Mouse (Mus musculus): ENCODE measurements around the gene Maml1.

The Maml1 gene

GRCm38 (mm10) chr11:50238821-50239791 lies 53.0 kb downstream of the Maml1 start:
- no peak for DNase-seq (ENCODE audit: low spot score in 2 of 2)

GRCm38 (mm10) chr11:50238324-50238723 lies 53.8 kb downstream of the Maml1 start, which contains the start of gene Ltc4s:
Gene Ltc4s, minus strand, starts transcription at chr11:50238616.
- peak; percentile 53 to 56 for DNase-seq (ENCODE audit: low spot score in 2 of 2)

- peak in 1 of 2 experiments; percentile 39 for DNase-seq (ENCODE audit: low spot score in 2 of 2)
These were observed 54.9 kb downstream of the Maml1 start for GRCm38 (mm10) chr11:50236937-50237835.

- peak; percentile 90 to 91 for DNase-seq (ENCODE audit: low spot score in 2 of 2)
These were observed 55.6 kb downstream of the Maml1 start for GRCm38 (mm10) chr11:50236540-50236936.

- no peak for DNase-seq (ENCODE audit: low spot score in 2 of 2)
These were observed 57.5 kb downstream of the Maml1 start for GRCm38 (mm10) chr11:50234606-50235005.

- DNase-seq (ENCODE audit: low spot score in 2 of 2), result peak in 1 of 2 experiments; percentile 27
These were observed 58.1 kb downstream of the Maml1 start for GRCm38 (mm10) chr11:50233993-50234392.

- peak in 1 of 2 experiments; percentile 34 for DNase-seq (ENCODE audit: low spot score in 2 of 2)
These were observed 59.1 kb downstream of the Maml1 start for GRCm38 (mm10) chr11:50233022-50233421.

- peak; percentile 69 to 76 for DNase-seq (ENCODE audit: low spot score in 2 of 2)
These were observed 60.7 kb downstream of the Maml1 start for GRCm38 (mm10) chr11:50231411-50231810.

GRCm38 (mm10) chr11:50230481-50231304 lies 61.4 kb downstream of the Maml1 start:
- DNase-seq (ENCODE audit: low spot score in 2 of 2), result peak in 1 of 2 experiments; percentile 45

GRCm38 (mm10) chr11:50229252-50229910 lies 62.7 kb downstream of the Maml1 start:
- peak in 1 of 2 experiments; percentile 39 for DNase-seq (ENCODE audit: low spot score in 2 of 2)

- DNase-seq (ENCODE audit: low spot score in 2 of 2), result peak in 1 of 2 experiments; percentile 43
These were observed 63.3 kb downstream of the Maml1 start for GRCm38 (mm10) chr11:50228772-50229171.

GRCm38 (mm10) chr11:50227736-50228135 lies 64.4 kb downstream of the Maml1 start:
- DNase-seq (ENCODE audit: low spot score in 2 of 2), result no peak

- peak in 1 of 2 experiments; percentile 32 for DNase-seq (ENCODE audit: low spot score in 2 of 2)
These were observed 64.9 kb downstream of the Maml1 start for GRCm38 (mm10) chr11:50227226-50227625.

- DNase-seq (ENCODE audit: low spot score in 2 of 2), result no peak
These were observed 65.7 kb downstream of the Maml1 start for GRCm38 (mm10) chr11:50226406-50226805.

GRCm38 (mm10) chr11:50225611-50226378 lies 66.3 kb downstream of the Maml1 start:
- peak in 1 of 2 experiments; percentile 68 for DNase-seq (ENCODE audit: low spot score in 2 of 2)

GRCm38 (mm10) chr11:50224671-50225530 lies 67.2 kb downstream of the Maml1 start:
- DNase-seq (ENCODE audit: low spot score in 2 of 2), result peak; percentile 88 to 90

GRCm38 (mm10) chr11:50223783-50224662 lies 68.1 kb downstream of the Maml1 start:
- DNase-seq (ENCODE audit: low spot score in 2 of 2), result no peak
